Mouse (Mus musculus) brain, embryonic 14.5 days (tissue): ENCODE measurements around the gene Abhd17b. TPM values are rescaled to one million over a fixed set of nuclear protein-coding genes. Genes with fewer than 3 reads are reported as not detected.

Source experiments
- DNase-seq: peaks from one replicate; pipeline ENCODE4 v3.0.0-alpha.2; 2011; ENCODE audit warnings: low read depth
- CTCF ChIP-seq: fragments of 200-500 bp; IDR thresholded peaks from 2 replicates; pipeline ENCODE4 v1.5.1; 2012; ENCODE audit warnings: inconsistent platforms, mild to moderate bottlenecking, moderate library complexity, borderline replicate concordance; ENCODE audit not compliant: insufficient read depth, insufficient read length; ENCODE audit errors: extremely low read depth
- POLR2A ChIP-seq: fragments of 200-500 bp; IDR thresholded peaks from 2 replicates; pipeline ENCODE4 v1.6.1; 2012; ENCODE audit warnings: mild to moderate bottlenecking, inconsistent platforms, borderline replicate concordance; ENCODE audit not compliant: poor library complexity, insufficient read depth, insufficient read length, severe bottlenecking; ENCODE audit errors: extremely low read depth
- polyA plus RNA-seq: library from polyadenylated mRNA; depleted of rRNA; stranded (reverse); fragments of >200 nt; gene quantifications from 2 replicates; pipeline ENCODE4 v1.2.3, GENCODE M21; 2012

Gene Abhd17b
- polyA plus RNA-seq, 1 experiment: 30.8 TPM

DNA sequence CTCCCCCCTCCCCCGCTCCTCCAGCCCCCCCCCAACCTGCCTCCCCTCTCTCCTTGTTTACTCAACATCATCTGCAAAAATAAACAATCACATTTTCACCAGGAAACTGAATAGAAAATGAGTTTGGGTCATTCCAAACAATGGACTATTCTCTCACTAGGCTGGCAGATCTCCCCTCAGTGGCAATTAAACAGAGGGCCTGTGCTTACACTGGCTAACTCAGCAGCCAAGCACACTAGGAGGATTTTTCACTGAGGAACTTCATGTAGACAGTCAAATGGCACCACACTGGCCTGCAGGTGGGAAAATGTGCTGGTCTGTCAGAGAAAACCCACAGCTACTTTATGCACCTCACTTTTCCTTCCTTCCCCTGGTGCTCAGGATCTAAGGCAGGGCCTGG is 23.5 kb upstream of the Abhd17b start:
- TF ChIP-seq POLR2A (no peak), CTCF (no peak)
- peak; percentile 13 for DNase-seq

DNA sequence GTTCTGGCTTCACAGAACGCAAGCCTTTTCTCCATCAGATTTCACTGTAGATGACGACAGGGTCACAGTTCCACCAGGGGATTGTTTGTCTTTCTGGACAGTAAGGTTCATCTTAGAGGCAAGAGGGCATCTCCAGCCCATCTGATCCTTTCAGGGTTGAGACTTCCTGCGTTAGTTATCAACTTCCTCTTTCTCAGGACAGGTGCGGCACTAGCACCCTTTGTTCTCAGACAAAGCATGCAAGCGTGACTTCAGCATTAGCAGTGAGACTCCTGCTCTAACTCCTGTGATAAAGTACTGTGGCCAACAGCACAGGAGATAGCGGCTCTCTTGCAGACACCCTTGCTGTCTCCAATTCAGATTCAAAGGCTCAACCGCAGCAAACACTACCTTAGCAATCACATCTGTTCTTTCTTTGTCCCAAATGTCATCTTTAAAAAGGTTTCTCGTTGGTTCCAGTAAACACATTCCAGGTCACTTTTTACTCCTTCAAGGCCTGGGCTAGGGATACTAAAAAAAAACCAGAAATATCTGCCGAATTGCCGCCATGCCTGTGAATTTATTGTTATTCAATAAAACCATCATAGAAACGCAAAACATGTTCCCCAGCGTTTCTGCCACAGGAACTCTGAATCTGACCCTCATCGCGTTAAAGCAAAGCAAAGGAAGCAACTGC is 22.2 kb upstream of the Abhd17b start:
- DNase-seq: peak; percentile 6
- TF ChIP-seq CTCF (no peak), POLR2A (no peak)

DNA sequence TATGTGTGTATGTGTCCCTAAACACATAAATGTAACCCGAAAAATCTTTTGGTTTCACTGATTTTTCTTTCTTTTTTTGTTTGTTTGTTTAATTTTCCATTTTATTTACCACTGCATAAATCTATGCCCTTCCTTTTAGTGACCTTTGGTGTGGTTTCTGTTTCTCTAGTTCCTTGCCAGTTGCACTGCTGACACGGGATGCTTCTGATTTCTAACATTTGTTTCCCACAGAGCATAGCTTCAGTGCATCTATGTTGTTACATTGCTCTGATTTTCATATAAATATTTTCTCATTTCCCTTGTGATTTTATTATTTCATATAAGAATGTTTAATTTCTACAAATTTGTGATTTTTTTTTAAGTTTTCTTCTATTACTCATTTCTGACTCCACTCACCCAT is 17.6 kb upstream of the Abhd17b start:
- no peak for DNase-seq
- no peak for TF ChIP-seq CTCF
- no peak for TF ChIP-seq POLR2A

DNA sequence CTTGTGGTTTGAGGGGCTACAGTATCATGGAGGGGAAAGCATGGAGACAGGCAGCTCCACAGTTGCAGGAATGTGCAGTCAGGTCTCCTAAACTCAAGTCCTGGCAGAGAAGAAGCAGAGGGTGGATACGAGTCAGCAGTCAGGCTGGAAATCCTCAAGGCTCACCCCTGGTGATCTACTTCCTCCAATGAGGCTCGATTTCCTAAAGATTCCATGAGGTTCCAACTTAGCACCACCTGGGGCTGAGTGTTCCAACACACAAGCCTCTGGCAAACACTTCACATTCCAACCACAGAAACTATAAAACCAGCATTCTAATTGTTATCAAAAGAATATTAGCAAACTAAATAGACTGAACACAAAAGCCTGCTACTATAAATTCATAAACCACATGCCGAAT is 16.1 kb upstream of the Abhd17b start:
- no peak for DNase-seq
- no peak for TF ChIP-seq POLR2A
- no peak for TF ChIP-seq CTCF

DNA sequence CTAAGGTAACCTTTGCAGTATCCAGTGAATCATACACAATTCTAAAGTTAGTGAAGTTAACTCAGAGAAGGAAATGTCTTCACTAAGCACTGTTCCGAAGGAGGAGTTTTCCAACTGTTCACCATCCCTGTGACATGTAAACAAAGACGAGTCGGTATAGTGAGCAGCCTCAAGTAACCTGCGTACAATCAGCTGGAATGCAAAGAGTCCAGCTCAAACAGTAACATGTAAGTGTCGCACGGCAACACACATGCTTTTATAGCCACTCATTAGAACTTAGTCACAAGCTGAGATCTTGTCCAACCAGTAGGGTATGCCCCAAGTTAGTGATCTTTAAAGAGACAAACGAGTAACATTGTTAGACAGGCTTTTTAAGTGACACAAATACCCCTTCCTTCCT is 15.3 kb upstream of the Abhd17b start:
- TF ChIP-seq CTCF (no peak), POLR2A (no peak)
- no peak for DNase-seq

DNA sequence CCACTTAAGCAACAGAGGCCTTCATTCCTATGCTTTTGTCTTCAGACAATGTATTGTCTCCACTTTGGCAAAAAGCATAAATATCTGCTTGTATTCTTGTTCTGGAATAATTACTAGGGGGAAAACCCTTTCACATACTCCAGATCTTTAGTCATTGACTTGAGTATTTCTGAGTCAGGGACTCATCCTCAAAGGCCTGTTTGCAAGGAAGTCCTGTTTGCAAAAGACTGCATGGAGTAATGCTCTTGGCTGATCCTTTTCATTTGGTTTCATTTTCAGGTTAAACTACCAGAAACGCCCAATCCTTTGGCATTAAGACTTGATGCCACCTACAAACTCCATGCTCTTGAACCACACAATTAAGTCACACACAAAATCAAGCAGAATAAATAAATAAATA is 9.1 kb upstream of the Abhd17b start:
- no peak for DNase-seq
- TF ChIP-seq POLR2A: no peak
- TF ChIP-seq CTCF: no peak

DNA sequence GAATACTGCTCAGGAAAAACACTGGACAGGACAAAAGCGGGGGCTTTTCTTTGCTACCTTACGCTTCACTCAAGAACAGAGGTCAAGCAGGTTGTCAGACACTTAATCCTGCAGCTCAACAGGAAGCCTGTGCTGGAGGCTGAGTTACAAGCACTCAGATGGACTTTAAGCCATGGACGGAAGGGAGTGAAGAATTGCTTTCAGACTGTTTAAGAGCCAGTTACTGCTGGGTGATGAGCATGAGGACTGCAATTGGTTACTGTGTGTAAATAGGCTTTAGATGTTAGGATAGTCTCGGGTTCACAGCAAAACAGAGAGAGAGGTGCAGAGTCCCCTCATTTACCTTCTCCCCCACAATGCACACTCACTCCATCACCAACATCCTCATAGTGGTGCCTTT is 7.7 kb upstream of the Abhd17b start:
- DNase-seq: no peak
- TF ChIP-seq CTCF (no peak), POLR2A (no peak)

DNA sequence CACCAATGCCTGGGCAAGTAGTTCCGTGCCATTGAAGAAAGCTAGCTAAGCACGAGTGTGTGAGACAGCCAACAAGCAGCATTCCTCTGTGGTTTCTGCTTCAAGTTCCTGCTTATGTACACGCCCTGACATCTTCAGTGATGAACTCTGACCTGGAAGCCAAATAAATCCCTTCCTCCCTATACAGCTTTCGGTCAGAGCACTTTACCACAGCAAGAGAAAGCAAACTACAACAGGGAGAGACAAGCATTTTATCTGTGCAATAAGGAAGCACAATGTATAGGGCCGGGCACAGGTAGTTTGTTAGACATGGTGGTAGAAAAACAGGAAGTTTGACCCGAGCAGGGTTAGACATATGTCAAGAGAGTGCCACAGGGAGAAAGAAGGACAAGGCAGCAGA is 6.8 kb upstream of the Abhd17b start:
- TF ChIP-seq POLR2A (no peak), CTCF (no peak)
- no peak for DNase-seq

DNA sequence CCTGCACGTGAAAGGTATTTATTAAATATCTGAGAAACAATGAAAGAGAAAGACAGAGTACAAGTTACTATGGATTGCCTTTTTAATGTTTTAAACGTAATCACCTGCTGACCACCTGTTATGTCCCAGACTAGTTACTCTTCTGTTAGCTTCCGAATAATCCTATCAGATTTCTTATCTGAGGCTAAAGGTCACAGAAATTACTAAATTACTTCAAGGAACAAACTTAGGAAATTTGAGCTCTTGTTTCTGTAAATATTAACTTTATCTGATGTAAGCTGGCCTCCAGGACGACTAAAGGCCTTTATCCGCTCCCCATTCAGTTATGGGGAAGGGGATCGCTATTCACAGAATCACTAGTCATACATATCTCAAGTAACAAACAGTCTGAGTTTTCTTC is 1.3 kb upstream of the Abhd17b start:
- TF ChIP-seq POLR2A (no peak), CTCF (no peak)
- no peak for DNase-seq

DNA sequence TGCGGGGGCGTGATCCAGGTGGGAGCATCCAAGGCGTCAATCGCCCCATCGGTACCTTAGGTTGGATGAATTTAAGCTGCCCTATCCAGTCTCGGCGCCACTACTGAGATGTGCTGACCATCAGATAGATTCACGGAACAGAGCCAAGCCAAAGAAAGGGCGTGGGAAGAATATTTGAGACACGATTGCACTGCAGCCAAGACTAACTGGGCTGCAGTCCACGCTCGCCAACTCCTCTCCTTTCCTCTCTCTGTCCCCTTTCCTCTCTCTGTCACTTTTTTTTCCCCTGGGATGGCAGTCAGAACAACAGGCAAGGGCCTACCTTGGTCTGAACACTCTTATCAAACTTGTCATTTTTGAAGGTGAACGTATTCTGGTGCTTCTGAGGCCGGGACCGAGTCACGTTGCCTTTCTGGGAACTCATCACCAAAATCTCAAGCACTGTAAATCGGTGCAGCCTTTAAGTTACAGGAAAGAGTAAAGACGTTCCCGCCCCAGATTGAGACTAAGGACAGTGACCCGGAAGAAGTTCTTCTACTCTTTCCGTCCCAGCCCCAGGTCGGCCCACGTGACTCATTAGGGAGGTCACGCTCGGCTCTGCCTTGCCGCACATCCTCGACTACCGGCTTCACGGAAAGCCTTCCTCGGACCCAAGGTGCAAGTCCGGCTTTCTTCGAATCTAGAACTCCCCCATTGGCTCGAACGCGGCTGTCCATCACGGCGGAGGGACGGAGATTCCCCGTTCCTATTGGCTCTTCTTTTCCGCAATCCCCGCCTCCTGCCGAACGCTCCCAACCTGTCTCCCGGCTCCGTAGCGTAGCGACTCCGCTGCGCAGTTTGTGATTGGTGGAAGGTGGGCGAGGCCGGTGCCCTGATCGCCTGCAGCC is 457 bp upstream of the Abhd17b start, which contains the start of gene 1110059E24Rik:
Gene 1110059E24Rik, minus strand, starts transcription at position 692 of the 887 bp plus-strand sequence.
- DNase-seq: peak; percentile 99
- TF ChIP-seq POLR2A: no peak
- no peak for TF ChIP-seq CTCF

DNA sequence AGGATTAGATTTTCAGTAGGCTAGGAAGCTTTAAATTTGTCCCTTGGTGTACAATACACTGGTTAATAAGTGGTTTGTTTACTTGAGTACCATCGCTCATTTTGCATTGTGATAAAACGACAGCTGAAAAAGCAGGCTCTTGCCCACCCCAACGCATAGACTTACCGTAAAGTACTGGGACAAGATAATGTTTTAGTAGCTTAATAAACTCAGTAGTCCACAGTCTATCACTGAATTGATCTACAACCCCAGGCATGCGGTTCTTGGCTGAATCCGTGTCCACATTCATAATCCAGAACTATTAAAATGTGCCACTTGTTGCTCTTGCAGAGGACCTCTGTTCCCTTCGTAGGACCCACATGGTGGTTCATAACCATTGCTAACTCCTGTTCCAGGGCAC is 1.8 kb downstream of the Abhd17b start:
- TF ChIP-seq POLR2A: no peak
- TF ChIP-seq CTCF: no peak
- DNase-seq: peak; percentile 6
